Mouse (Mus musculus): ENCODE results near the gene Wfikkn1. TPM values are rescaled to one million over a fixed set of nuclear protein-coding genes. Genes with fewer than 3 reads are reported as not detected.
A peak's percentile ranks its signal among the peaks of the same experiment; 100 is the strongest.

Wfikkn1 gene
- polyA plus RNA-seq, 1 experiment from 2014 or later = 0.55 TPM

DNA sequence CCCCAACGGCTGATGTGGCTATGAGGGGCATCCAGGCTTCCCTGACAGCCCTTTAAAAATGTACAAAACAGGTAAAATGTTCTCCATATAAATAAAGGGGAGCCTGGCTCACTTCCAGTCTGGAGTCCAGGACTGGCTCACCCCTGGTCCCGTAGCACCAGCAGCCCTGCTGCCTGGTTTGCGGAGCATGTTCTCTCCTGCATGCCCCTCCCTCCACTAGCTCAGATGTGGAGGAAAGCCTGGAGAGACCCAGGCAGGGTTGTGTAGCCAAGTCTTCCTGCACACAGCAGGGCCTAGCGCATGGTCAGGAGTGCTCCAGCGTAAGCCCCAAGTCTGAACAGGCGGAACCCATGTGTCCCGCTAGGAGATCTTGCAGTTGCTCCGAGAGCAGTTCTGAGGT, 2.6 kb upstream of the Wfikkn1 start:
- no peak overlapping the region for H3K27ac ChIP-seq
- H3K27me3 ChIP-seq (replicated peaks) = no peaks in the 10 kb centered on the region
- ATAC-seq (ENCODE audit: insufficient read depth, low FRiP score, low read depth) = no peak
- H3K4me2 ChIP-seq = no peak overlapping the region
- peaks cover 22% of the 10 kb centered on the region for H3K36me3 ChIP-seq
- 88% methylated on average over 8 of the region's 8 CpGs for WGBS
- H3K9ac ChIP-seq = no peak overlapping the region
- peaks cover 16% of the 10 kb centered on the region; the same call in 1 of the 2 replicates for H3K4me1 ChIP-seq
- H3K4me3 ChIP-seq (replicated peaks) = no peak overlapping the region
- no peaks in the 10 kb centered on the region for H3K9me3 ChIP-seq

DNA sequence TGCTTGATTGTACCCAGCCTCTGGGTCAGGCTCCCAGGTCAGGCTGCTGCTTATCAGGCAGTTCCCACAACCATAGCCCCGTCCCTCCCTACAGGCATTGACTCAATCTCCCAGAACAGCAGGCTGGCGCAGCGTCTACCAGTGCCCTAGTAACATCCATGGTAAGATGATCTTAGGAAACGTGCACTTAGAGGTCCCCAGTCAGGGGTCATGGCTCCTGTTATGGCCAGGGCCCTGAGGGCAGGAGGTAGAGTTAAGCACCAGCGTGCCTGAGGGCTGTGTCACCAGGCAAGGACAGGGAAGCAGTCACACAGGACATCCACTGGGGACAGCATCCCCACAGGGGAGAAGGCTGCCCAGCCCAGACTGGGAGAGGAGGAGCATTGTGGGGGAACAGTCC, 1.6 kb upstream of the Wfikkn1 start:
- no peaks in the 10 kb centered on the region for H3K9me3 ChIP-seq
- H3K27ac ChIP-seq = no peak overlapping the region
- H3K9ac ChIP-seq = no peak overlapping the region
- H3K36me3 ChIP-seq = peaks cover 17% of the 10 kb centered on the region
- H3K4me3 ChIP-seq (replicated peaks) = no peak overlapping the region
- ATAC-seq (ENCODE audit: insufficient read depth, low FRiP score, low read depth) = no peak
- no peak overlapping the region for H3K4me2 ChIP-seq
- no peaks in the 10 kb centered on the region for H3K27me3 ChIP-seq (replicated peaks)
- H3K4me1 ChIP-seq = peaks cover 16% of the 10 kb centered on the region; the same call in 1 of the 2 replicates
- 30% methylated on average over 5 of the region's 5 CpGs for WGBS

DNA sequence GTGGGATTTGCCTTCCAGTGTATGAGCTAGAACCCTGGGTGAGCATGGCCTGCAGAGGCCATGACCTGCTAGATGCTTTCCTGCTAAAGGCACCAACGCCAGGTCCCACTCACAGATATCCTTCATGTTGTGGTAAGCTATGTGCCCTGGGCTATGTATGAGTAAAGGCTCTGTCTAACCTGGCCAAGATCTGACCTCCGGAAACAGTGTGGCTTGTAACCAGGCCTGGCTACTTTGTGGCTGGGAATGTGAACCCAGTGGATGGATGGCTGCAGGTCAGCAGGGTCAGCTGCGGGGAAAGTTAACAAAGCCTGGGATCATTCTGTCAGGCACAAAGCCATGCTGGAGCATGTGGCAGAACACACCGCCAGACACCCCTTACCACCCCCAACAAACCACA, 1.0 kb upstream of the Wfikkn1 start:
- H3K27me3 ChIP-seq (replicated peaks) = no peaks in the 10 kb centered on the region
- 45% methylated on average over 4 of the region's 4 CpGs for WGBS
- no peaks in the 10 kb centered on the region for H3K9me3 ChIP-seq
- no peak overlapping the region for H3K4me2 ChIP-seq
- H3K4me1 ChIP-seq = peaks cover 21% of the 10 kb centered on the region
- no peak for ATAC-seq (ENCODE audit: insufficient read depth, low FRiP score, low read depth)
- H3K4me3 ChIP-seq (replicated peaks) = no peak overlapping the region
- no peak overlapping the region for H3K9ac ChIP-seq
- H3K27ac ChIP-seq = no peak overlapping the region
- H3K36me3 ChIP-seq = peaks cover 17% of the 10 kb centered on the region

DNA sequence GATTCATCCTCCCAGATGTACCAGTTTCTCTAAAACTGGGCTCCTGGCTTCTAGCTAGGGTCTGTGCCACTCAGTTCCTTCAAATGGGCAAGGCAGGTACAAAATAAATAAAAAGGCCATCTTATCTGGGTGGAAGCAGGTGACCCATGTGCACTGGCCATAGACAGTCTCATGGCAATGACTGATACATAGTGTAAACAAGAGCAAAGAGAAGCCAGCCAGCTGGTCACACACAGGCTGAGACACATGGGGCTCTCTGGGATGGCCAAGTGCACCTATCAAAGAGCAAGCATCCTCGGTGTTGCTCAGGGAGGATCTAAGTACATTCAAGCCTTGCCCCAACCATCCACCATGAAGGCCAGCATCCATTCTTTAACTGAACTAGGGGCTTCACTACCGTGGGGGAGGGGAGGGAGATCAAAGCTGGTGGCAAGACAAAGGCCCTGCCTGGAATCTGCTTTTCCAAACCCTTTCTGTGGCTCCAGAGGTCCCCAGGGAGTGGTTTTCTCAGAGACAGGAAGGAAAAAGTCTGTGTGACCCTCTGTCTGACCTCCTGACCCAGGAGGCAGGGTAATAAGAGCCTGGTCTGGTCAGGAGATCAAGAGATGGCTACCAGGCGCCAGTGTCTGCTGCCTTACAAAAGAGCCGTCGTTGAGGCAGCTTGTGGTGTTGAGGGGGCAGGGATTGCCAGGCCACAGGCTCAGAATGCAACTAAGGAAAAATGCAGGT, 419 bp upstream of the Wfikkn1 start:
- H3K36me3 ChIP-seq = peaks cover 17% of the 10 kb centered on the region
- 19% methylated on average over 5 of the region's 5 CpGs for WGBS
- ATAC-seq (ENCODE audit: insufficient read depth, low FRiP score, low read depth) = peak; percentile 47
- H3K4me3 ChIP-seq (replicated peaks) = no peak overlapping the region
- H3K9me3 ChIP-seq = no peaks in the 10 kb centered on the region
- H3K4me2 ChIP-seq = no peak overlapping the region
- no peak overlapping the region for H3K27ac ChIP-seq
- no peak overlapping the region for H3K9ac ChIP-seq
- H3K4me1 ChIP-seq = peaks cover 27% of the 10 kb centered on the region
- no peaks in the 10 kb centered on the region for H3K27me3 ChIP-seq (replicated peaks)

DNA sequence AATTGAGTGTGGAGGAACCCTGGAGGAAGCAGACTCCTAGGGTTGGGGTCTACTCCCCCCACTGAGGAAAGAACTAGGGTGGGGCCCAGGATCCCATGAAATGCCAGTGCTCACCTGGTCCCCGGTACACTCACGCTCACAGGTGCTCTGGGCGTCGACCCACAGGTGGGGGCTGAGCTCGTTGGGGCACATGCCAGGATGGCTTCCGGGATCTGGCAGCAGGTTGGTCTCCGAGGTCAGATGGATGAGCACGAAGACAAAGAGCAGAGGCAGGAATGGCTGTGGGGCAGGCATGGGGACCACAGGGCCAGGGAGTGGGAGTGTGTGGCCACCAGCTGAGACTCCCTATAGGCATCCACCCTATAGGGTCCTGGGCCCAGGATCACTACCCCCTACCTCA, 908 bp downstream of the Wfikkn1 start:
- Histone ChIP-seq H3K36me3 (peaks cover 17% of the 10 kb centered on the region), H3K4me2 (no peak overlapping the region), H3K4me1 (peaks cover 31% of the 10 kb centered on the region), H3K4me3 (replicated peaks) (no peak overlapping the region), H3K27me3 (replicated peaks) (no peaks in the 10 kb centered on the region), H3K27ac (no peak overlapping the region), H3K9me3 (no peaks in the 10 kb centered on the region), H3K9ac (no peak overlapping the region)
- 75% methylated on average over 8 of the region's 8 CpGs for WGBS
- ATAC-seq (ENCODE audit: insufficient read depth, low FRiP score, low read depth) = no peak

DNA sequence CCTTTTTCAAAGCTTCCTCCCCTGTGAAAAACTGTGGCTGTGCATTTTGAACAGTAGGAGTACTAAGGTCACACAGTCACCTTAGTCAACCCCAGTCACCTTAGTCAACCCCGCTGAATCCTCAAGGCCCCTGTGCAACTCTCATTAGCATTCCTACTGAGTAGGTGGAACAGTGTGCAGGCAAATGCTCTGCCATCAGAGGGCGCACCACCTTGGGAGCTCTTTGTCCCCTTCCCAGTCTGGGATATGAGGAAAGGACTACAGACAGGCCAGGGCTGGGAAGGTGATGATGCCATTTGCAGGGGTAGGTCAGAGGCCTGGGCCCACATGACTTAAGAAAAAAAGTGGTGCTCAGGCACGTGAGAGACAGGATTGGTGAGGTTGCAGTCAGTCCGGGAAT, 1.4 kb downstream of the Wfikkn1 start:
- Histone ChIP-seq H3K27me3 (replicated peaks) (no peaks in the 10 kb centered on the region), H3K4me1 (peaks cover 32% of the 10 kb centered on the region), H3K4me2 (no peak overlapping the region), H3K27ac (no peak overlapping the region), H3K9me3 (no peaks in the 10 kb centered on the region), H3K9ac (no peak overlapping the region), H3K36me3 (peaks cover 13% of the 10 kb centered on the region), H3K4me3 (replicated peaks) (no peak overlapping the region)
- ATAC-seq (ENCODE audit: insufficient read depth, low FRiP score, low read depth) = no peak
- WGBS = 53% methylated on average over 4 of the region's 4 CpGs

DNA sequence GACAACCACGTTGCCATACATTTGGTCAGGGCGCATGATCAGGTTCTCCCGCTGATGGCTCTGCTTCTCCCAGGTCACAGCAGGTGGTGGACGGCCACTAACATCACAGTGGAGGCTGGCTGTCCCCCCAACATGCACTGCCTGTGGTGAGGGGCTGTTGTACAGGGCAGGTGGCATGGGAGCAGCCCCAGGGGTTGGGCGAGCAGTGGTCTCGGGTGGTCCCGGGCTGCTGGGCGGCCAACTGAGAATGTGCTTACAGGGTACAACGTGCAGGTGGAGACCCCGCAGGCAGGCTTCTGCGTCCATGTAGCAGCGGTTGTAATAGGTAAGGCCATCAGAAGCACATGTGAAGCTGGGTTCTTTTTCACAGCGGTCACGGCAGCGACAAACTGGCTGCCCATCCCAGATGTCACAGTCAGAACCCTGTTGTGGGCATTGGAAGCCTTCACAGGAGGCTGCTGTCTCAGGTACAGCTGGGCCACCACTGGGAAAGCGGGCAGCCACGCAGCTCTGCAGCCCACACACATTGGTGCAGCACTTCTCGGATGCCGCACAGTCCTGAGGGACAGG, 2.0 kb downstream of the Wfikkn1 start:
- H3K4me2 ChIP-seq = no peak overlapping the region
- H3K9ac ChIP-seq = no peak overlapping the region
- H3K36me3 ChIP-seq = peaks cover 7% of the 10 kb centered on the region
- 92% methylated on average over 19 of the region's 19 CpGs for WGBS
- no peaks in the 10 kb centered on the region for H3K27me3 ChIP-seq (replicated peaks)
- no peak overlapping the region for H3K27ac ChIP-seq
- no peaks in the 10 kb centered on the region for H3K9me3 ChIP-seq
- H3K4me3 ChIP-seq (replicated peaks) = no peak overlapping the region
- no peak for ATAC-seq (ENCODE audit: insufficient read depth, low FRiP score, low read depth)
- peaks cover 36% of the 10 kb centered on the region for H3K4me1 ChIP-seq

DNA sequence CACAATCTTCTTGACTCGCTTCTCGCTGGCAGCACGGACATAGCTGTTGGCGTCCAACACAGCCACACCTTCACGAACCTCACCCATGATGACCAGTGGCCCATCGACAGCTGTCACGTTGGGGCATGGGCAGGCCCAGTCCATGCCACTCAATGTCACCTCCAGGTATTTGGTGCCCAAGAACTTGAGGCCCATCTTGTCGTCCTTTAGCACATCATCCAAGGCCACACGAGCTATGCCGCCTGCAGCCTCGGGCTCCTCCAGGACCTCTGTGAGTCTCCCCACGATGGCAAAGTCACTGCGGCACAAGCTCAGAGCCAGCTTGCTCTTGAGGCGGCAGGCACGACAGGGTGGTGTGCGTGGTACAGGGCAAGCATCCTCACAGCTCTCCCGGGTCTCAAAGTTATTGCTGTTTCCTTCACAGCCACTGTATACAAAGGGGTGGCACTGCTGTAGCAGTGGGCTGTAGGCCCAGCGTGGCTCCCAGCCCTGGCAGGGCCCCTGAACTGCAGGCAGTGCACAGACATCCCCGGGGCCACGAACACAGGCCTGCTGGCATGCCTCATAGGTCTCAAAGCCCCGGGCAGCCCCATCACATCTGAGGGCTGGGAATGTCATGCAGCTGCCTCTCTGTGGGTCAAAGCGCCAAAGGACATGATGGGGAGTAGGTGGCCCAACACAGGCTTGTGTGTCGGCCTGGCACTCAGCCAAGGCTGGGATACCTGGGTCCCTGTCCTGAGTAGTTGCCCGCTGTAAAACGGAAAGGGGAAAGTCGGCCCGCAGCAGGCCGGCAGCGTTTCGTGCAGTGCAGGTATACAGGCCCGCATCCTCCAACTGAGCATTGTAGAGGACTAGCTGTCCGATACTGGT, 2.7 kb downstream of the Wfikkn1 start:
- 94% methylated on average over 32 of the region's 32 CpGs for WGBS
- no peak overlapping the region for H3K9ac ChIP-seq
- no peak for ATAC-seq (ENCODE audit: insufficient read depth, low FRiP score, low read depth)

DNA sequence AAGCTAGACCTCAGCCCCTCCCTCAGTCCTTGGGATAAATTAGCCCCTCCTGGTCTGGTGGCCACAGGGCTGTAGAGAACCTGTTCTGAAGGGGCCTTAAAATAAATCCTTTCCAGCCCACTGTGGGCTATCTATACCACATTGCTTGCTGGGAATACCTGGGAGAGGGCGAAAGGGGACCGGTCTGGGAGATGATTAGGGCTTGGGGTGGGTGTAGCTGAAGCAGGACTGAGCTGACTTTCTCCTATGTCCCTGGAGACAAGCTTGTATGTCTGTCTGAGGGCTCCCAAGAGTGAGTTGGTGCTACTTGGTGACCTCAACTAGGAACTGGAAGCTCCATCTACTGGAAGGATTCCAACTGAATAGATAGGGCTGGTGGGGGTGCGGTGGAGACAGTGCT, 3.6 kb downstream of the Wfikkn1 start:
- peaks cover 36% of the 10 kb centered on the region for H3K4me1 ChIP-seq
- no peak for ATAC-seq (ENCODE audit: insufficient read depth, low FRiP score, low read depth)

More for the DNA sequence above, 2.7 kb downstream of the Wfikkn1 start:
- no peaks in the 10 kb centered on the region for H3K27me3 ChIP-seq (replicated peaks)
- H3K36me3 ChIP-seq = peaks cover 3% of the 10 kb centered on the region; the same call in 1 of the 2 replicates
- no peak overlapping the region for H3K4me2 ChIP-seq
- H3K27ac ChIP-seq = no peak overlapping the region
- no peak overlapping the region for H3K4me3 ChIP-seq (replicated peaks)
- H3K9me3 ChIP-seq = no peaks in the 10 kb centered on the region
- peaks cover 36% of the 10 kb centered on the region for H3K4me1 ChIP-seq

DNA sequence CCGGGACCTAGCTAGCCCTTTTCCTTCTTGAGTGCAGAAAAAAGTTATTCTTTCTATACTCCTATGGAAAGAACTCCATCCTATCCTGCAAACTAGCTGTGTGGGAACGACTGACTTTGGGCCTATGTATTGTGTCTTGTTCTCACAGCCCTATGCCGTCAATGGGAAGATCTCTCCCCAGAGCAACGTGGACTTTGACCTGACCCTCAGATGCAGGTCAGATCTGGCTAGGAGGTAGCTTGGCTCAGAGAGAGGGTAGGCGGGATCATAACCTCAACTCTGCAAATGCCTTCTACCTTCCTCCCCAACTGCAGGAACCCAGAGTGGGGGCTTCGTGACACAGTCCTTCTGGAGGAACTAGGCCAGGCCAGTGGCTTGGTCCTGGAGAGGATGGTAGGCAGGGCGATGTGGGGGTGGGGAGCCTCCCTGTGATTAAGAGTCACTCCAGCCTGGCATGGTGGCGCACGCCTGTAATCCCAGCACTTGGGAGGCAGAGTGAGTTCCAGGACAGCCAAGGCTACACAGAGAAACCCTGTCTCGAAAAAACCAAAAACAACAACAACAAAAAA, 4.2 kb downstream of the Wfikkn1 start:
- no peak overlapping the region; the same call in 1 of the 2 replicates for H3K27ac ChIP-seq
- H3K4me3 ChIP-seq (replicated peaks) = peak overlapping the region; percentile 88
- WGBS = 59% methylated on average over 10 of the region's 10 CpGs
- ATAC-seq (ENCODE audit: insufficient read depth, low FRiP score, low read depth) = no peak
- peaks cover 36% of the 10 kb centered on the region for H3K4me1 ChIP-seq
- H3K9me3 ChIP-seq = no peaks in the 10 kb centered on the region
- no peaks in the 10 kb centered on the region for H3K27me3 ChIP-seq (replicated peaks)
- peak overlapping the region; percentile 82 for H3K4me2 ChIP-seq
- H3K36me3 ChIP-seq = no peaks in the 10 kb centered on the region; the same call in 1 of the 2 replicates
- H3K9ac ChIP-seq = no peak overlapping the region

More for the DNA sequence above, 3.6 kb downstream of the Wfikkn1 start:
- no peaks in the 10 kb centered on the region for H3K9me3 ChIP-seq
- H3K9ac ChIP-seq = no peak overlapping the region
- no peak overlapping the region for H3K27ac ChIP-seq
- H3K4me2 ChIP-seq = no peak overlapping the region
- no peaks in the 10 kb centered on the region for H3K27me3 ChIP-seq (replicated peaks)
- WGBS = 90% methylated on average over 3 of the region's 3 CpGs
- H3K4me3 ChIP-seq (replicated peaks) = no peak overlapping the region
- no peaks in the 10 kb centered on the region; the same call in 1 of the 2 replicates for H3K36me3 ChIP-seq

DNA sequence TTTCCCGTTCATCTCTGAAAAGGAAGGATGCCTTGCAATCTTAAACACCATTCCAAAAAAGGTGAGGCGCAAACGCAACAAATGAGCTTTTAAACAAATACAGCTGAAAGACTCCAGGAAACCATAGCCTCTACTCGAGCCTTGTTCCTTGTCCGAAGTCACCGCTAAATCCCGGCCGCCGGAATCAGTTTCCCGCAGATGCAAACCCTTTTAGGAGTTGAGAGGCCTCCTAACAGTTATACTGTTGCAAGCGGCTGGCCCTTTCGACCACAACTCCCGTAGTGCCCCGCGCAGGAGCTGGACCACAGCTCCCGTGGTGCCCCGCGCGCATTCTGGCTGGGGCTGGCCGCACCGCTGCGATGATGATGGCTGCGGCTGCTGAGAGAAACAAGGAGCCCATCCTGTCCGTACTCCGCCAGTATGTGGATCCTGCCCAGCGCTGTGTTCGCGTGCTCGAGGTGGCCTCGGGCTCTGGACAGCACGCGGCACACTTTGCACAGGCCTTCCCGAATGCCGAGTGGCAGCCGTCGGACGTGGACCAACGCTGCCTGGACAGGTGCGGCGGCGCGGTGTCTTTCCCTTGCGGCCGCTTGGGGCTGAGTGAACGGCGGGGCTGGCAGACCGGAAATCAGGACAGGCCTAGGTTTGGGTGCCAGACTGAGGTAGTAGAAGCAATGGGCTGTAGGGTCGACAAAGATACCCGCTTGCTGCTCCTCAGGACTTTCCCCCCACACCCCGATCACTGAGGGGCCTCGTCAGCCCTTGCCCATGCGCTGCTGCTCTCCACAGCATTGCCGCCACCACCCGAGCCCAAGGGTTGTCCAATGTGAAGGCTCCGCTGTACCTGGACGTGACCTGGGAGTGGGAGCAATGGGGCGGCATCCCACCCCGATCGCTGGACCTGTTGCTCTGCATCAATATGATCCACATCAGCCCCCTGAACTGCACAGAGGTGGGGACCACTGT, 5.2 kb downstream of the Wfikkn1 start:
- Histone ChIP-seq H3K4me2 (peak overlapping the region; percentile 82), H3K27me3 (replicated peaks) (no peaks in the 10 kb centered on the region), H3K9ac (peak overlapping the region; percentile 73), H3K36me3 (no peaks in the 10 kb centered on the region; the same call in 1 of the 2 replicates), H3K9me3 (no peaks in the 10 kb centered on the region), H3K27ac (peak overlapping the region; percentile 96), H3K4me1 (peaks cover 26% of the 10 kb centered on the region), H3K4me3 (replicated peaks) (peak overlapping the region; percentile 88)
- under 1% methylated on average over 59 of the region's 59 CpGs for WGBS
- peak; percentile 92 for ATAC-seq (ENCODE audit: insufficient read depth, low FRiP score, low read depth)

Data from stomach, embryonic 15.5 days (tissue).